Mouse (Mus musculus) spleen, adult 2 months (tissue): ENCODE data around the gene Pcnx3. TPM values are rescaled to one million over a fixed set of nuclear protein-coding genes. Genes with fewer than 3 reads are reported as not detected.

ENCODE experiments used
- DNase-seq, 2 experiments: peaks; one replicate each; pipeline versions ENCODE4 v3.0.0 to v3.0.0-alpha.2; 2012 to 2021; ENCODE audit warnings: low spot score in 2 of 2, low read depth in 1 of 2
- H3K27ac ChIP-seq: fragments of 200-500 bp; 2 replicates; pipeline ENCODE4 v1.5.1; 2012; ENCODE audit warnings: low read length, inconsistent platforms; ENCODE audit not compliant: insufficient read depth
- H3K27me3 ChIP-seq: fragments of 200-500 bp; 2 replicates; pipeline ENCODE4 v1.6.1; 2012; ENCODE audit warnings: mild to moderate bottlenecking, moderate library complexity, low read length, inconsistent platforms; ENCODE audit not compliant: control insufficient read depth, insufficient read depth
- H3K36me3 ChIP-seq: fragments of 200-500 bp; 2 replicates; pipeline ENCODE4 v1.6.1; 2012; ENCODE audit warnings: mild to moderate bottlenecking, low read length, inconsistent platforms; ENCODE audit not compliant: control insufficient read depth, insufficient read depth
- H3K4me1 ChIP-seq: fragments of 200-500 bp; 2 replicates; pipeline ENCODE4 v1.6.1; 2011; ENCODE audit warnings: inconsistent platforms; ENCODE audit not compliant: control insufficient read depth, insufficient read depth, insufficient read length
- H3K4me3 ChIP-seq: fragments of 200-500 bp; 2 replicates; pipeline ENCODE4 v1.5.1; 2011; ENCODE audit warnings: mild to moderate bottlenecking, inconsistent platforms; ENCODE audit not compliant: insufficient read depth, insufficient read length; ENCODE audit errors: extremely low read depth
- CTCF ChIP-seq: fragments of 200-500 bp; IDR thresholded peaks from 2 replicates; pipeline ENCODE4 v1.5.1; 2011; ENCODE audit warnings: mild to moderate bottlenecking, inconsistent platforms; ENCODE audit not compliant: insufficient read depth, insufficient read length, insufficient replicate concordance; ENCODE audit errors: extremely low read depth
- POLR2A ChIP-seq: fragments of 200-500 bp; IDR thresholded peaks from 2 replicates; pipeline ENCODE4 v1.6.1; 2011; ENCODE audit warnings: low read depth, low read length, inconsistent platforms
- WGBS: fragments of 180-500 bp; shearing (Covaris S2); methylation state at CpG from one replicate; pipeline ENCODE4 v1.1.7; 2018; 5-methylcytosine and 5-hydroxymethylcytosine counted together
- polyA plus RNA-seq: library from polyadenylated mRNA; depleted of rRNA; stranded (reverse); fragments of >200 nt; gene quantifications from 2 replicates; pipeline ENCODE4 v1.2.3, GENCODE M21; 2012; rRNA removed

Pcnx3 gene
- polyA plus RNA-seq, 1 experiment = 195 TPM

GRCm38 (mm10) chr19:5636036-5636570 is 52.6 kb downstream of the Pcnx3 start:
- H3K4me3 ChIP-seq = no peak overlapping the region
- TF ChIP-seq POLR2A (no peak), CTCF (no peak)
- no peak for DNase-seq
- H3K36me3 ChIP-seq = peaks cover 21% of the 10 kb centered on the region
- 48% methylated on average over 7 of the region's 7 CpGs for WGBS
- H3K27me3 ChIP-seq = no peaks in the 10 kb centered on the region
- peaks cover 8% of the 10 kb centered on the region; the same call in 1 of the 2 replicates for H3K4me1 ChIP-seq
- peak overlapping the region; percentile 99; the same call in 1 of the 2 replicates for H3K27ac ChIP-seq

- no peak for TF ChIP-seq POLR2A
- no peak for TF ChIP-seq CTCF
- Histone ChIP-seq H3K36me3 (no peaks in the 10 kb centered on the region), H3K4me3 (no peak overlapping the region), H3K4me1 (0 out of 2 replicates have a peak, but pooled peaks cover 3% of the 10 kb centered on the region), H3K27ac (no peak overlapping the region), H3K27me3 (no peaks in the 10 kb centered on the region)
- no peak for DNase-seq
- WGBS = 60% methylated on average over 9 of the region's 9 CpGs
Measured at GRCm38 (mm10) chr19:5632120-5632519, 56.6 kb downstream of the Pcnx3 start.

GRCm38 (mm10) chr19:5629907-5630306 is 58.8 kb downstream of the Pcnx3 start:
- TF ChIP-seq POLR2A (no peak), CTCF (no peak)
- H3K4me1 ChIP-seq = no peaks in the 10 kb centered on the region

GRCm38 (mm10) chr19:5625311-5625710 is 63.4 kb downstream of the Pcnx3 start:
- Histone ChIP-seq H3K27ac (no peak overlapping the region), H3K36me3 (no peaks in the 10 kb centered on the region), H3K4me3 (no peak overlapping the region), H3K4me1 (no peaks in the 10 kb centered on the region), H3K27me3 (no peaks in the 10 kb centered on the region)
- no peak for DNase-seq
- 71% methylated on average over 8 of the region's 8 CpGs for WGBS
- TF ChIP-seq POLR2A (no peak), CTCF (no peak)

More at GRCm38 (mm10) chr19:5629907-5630306, 58.8 kb downstream of the Pcnx3 start:
- Histone ChIP-seq H3K27me3 (no peaks in the 10 kb centered on the region), H3K36me3 (no peaks in the 10 kb centered on the region), H3K27ac (no peak overlapping the region), H3K4me3 (no peak overlapping the region)
- DNase-seq = no peak

GRCm38 (mm10) chr19:5621884-5622283 is 66.8 kb downstream of the Pcnx3 start:
- Histone ChIP-seq H3K36me3 (no peaks in the 10 kb centered on the region), H3K27me3 (no peaks in the 10 kb centered on the region), H3K27ac (no peak overlapping the region), H3K4me1 (no peaks in the 10 kb centered on the region), H3K4me3 (no peak overlapping the region)
- DNase-seq = no peak
- WGBS = 56% methylated on average over 5 of the region's 5 CpGs
- no peak for TF ChIP-seq POLR2A
- no peak for TF ChIP-seq CTCF

GRCm38 (mm10) chr19:5620007-5620406 is 68.7 kb downstream of the Pcnx3 start:
- no peaks in the 10 kb centered on the region for H3K4me1 ChIP-seq
- DNase-seq = no peak
- WGBS = 72% methylated on average over 4 of the region's 4 CpGs
- no peak overlapping the region for H3K4me3 ChIP-seq
- no peak overlapping the region for H3K27ac ChIP-seq
- TF ChIP-seq CTCF = no peak
- no peak for TF ChIP-seq POLR2A
- no peaks in the 10 kb centered on the region for H3K27me3 ChIP-seq
- no peaks in the 10 kb centered on the region for H3K36me3 ChIP-seq

GRCm38 (mm10) chr19:5614953-5615352 is 73.8 kb downstream of the Pcnx3 start:
- no peaks in the 10 kb centered on the region for H3K36me3 ChIP-seq
- no peak overlapping the region for H3K4me3 ChIP-seq
- TF ChIP-seq POLR2A = no peak
- no peak for TF ChIP-seq CTCF
- no peak overlapping the region for H3K27ac ChIP-seq
- H3K4me1 ChIP-seq = peaks cover 2% of the 10 kb centered on the region; the same call in 1 of the 2 replicates
- 92% methylated on average over 2 of the region's 2 CpGs for WGBS
- no peak for DNase-seq
- no peaks in the 10 kb centered on the region for H3K27me3 ChIP-seq

Other genes starting within 250 kb of the Pcnx3 start
- 0.04 and 0.40 TPM in 2 replicates for gene Fosl1, start 241.4 kb downstream of the Pcnx3 start, polyA plus RNA-seq
- 5.3 and 6.8 TPM in 2 replicates for gene Ccdc85b, start 231.0 kb downstream of the Pcnx3 start, polyA plus RNA-seq
- gene Fibp, start 228.3 kb downstream of the Pcnx3 start, polyA plus RNA-seq = 80.4 and 131 TPM in 2 replicates
- 27.6 and 34.3 TPM in 2 replicates for gene Ctsw, start 220.4 kb downstream of the Pcnx3 start, polyA plus RNA-seq
- 21.7 and 29.4 TPM in 2 replicates for gene Efemp2, start 215.0 kb downstream of the Pcnx3 start, polyA plus RNA-seq
- 41.5 and 53.9 TPM in 2 replicates for gene Mus81, start 200.5 kb downstream of the Pcnx3 start, polyA plus RNA-seq
- 427 and 734 TPM in 2 replicates for gene Cfl1, start 198.5 kb downstream of the Pcnx3 start, polyA plus RNA-seq
- 0.77 and 1.5 TPM in 2 replicates for gene 1700020D05Rik, start 185.1 kb downstream of the Pcnx3 start, polyA plus RNA-seq
- gene Snx32, start 178.4 kb downstream of the Pcnx3 start, polyA plus RNA-seq = 10.8 and 12.2 TPM in 2 replicates
- 0.05 TPM in 2 replicates for gene Ovol1, start 128.3 kb downstream of the Pcnx3 start, polyA plus RNA-seq
- gene Ap5b1, start 120.9 kb downstream of the Pcnx3 start, polyA plus RNA-seq = 18.6 and 25.0 TPM in 2 replicates
- gene Rnaseh2c, start 87.0 kb downstream of the Pcnx3 start, polyA plus RNA-seq = 47.8 and 74.6 TPM in 2 replicates
- 37.3 and 46.1 TPM in 2 replicates for gene Kat5, start 78.7 kb downstream of the Pcnx3 start, polyA plus RNA-seq
- gene Rela, start 51.4 kb downstream of the Pcnx3 start, polyA plus RNA-seq = 87.1 and 110 TPM in 2 replicates
- gene Sipa1, start 25.2 kb downstream of the Pcnx3 start, polyA plus RNA-seq = 417 and 497 TPM in 2 replicates
- 73.4 and 88.7 TPM in 2 replicates for gene Map3k11, start 166 bp downstream of the Pcnx3 start, polyA plus RNA-seq
- gene Kcnk7, start 15.5 kb upstream of the Pcnx3 start, polyA plus RNA-seq = 0.19 and 0.39 TPM in 2 replicates
- 94.6 and 101 TPM in 2 replicates for gene Ehbp1l1, start 37.4 kb upstream of the Pcnx3 start, polyA plus RNA-seq
- 124 and 173 TPM in 2 replicates for gene Fam89b, start 40.7 kb upstream of the Pcnx3 start, polyA plus RNA-seq
- 22.5 and 25.8 TPM in 2 replicates for gene Ltbp3, start 52.0 kb upstream of the Pcnx3 start, polyA plus RNA-seq
- 65.4 and 68.0 TPM in 2 replicates for gene Scyl1, start 82.5 kb upstream of the Pcnx3 start, polyA plus RNA-seq
- gene Frmd8, start 186.4 kb upstream of the Pcnx3 start, polyA plus RNA-seq = 42.3 and 43.9 TPM in 2 replicates
- 36.6 and 37.6 TPM in 2 replicates for gene Slc25a45, start 188.9 kb upstream of the Pcnx3 start, polyA plus RNA-seq
- gene Tigd3, start 205.2 kb upstream of the Pcnx3 start, polyA plus RNA-seq = 1.3 TPM in 2 replicates
- 59.9 and 74.8 TPM in 2 replicates for gene Dpf2, start 224.1 kb upstream of the Pcnx3 start, polyA plus RNA-seq
- gene Cdc42ep2, start 235.9 kb upstream of the Pcnx3 start, polyA plus RNA-seq = 8.1 and 8.2 TPM in 2 replicates